Mouse (Mus musculus) natural killer cell, adult 2 months (primary cell): Measurements from ENCODE around the gene Cbx7.
"Not testable (repeated sequence)": the region's sequence is repeated elsewhere in the genome, so short reads cannot be mapped to it uniquely, and the experiment has no call there.

Source experiments
- DNase-seq, 2 experiments: peaks; one replicate each; pipeline ENCODE4 v3.0.0; 2022; ENCODE audit warnings: low spot score in 2 of 2

The Cbx7 gene

DNA sequence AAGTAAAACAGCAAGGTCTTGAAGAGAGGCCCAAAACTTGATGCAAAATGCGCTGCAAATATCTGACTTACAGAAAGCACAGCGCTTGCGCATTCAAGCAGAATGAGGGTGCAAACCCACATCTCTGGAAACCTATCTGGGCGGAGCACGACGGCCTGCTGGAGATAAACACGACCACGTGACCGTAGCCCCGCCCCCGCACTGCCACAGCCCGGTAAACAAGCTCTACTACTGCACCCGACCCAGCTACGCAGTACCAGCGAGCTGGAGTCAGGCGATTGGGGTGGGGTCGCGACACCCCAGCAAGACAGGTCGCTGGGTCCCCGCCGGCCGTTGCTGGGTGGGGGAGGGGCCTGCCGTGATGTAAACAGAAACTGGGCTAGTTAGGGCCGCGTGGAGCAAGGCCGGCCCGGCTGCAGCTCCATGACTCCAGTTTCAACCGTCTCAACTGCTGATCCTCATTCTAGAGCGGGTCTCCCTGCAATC, 43.2 kb downstream of the Cbx7 start:
- DNase-seq, result peak; percentile 96

- no peak for DNase-seq
Measured at GRCm38 (mm10) chr15:79926856-79927416, 44.0 kb downstream of the Cbx7 start.

DNA sequence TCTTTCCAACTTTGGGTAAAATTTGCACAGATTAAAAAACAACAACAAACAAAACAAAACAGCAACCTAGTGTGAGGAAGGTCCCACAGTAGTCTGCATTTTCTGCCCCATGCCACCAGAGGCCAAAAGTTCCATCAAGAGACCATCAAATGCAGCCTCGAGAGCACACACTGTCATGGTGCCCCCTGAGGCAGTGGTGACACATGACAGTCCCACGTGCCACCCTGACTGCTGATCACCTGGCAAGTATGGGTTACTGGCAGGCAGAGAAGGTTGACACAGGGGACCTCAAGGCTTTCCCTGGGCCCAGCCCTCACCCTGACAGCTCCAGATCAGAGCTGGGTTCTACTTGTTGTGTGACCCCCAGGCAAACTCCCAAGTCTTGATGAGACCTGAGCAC, 51.1 kb downstream of the Cbx7 start:
- no peak for DNase-seq

GRCm38 (mm10) chr15:79918485-79918884, 52.4 kb downstream of the Cbx7 start:
- no peak for DNase-seq

DNA sequence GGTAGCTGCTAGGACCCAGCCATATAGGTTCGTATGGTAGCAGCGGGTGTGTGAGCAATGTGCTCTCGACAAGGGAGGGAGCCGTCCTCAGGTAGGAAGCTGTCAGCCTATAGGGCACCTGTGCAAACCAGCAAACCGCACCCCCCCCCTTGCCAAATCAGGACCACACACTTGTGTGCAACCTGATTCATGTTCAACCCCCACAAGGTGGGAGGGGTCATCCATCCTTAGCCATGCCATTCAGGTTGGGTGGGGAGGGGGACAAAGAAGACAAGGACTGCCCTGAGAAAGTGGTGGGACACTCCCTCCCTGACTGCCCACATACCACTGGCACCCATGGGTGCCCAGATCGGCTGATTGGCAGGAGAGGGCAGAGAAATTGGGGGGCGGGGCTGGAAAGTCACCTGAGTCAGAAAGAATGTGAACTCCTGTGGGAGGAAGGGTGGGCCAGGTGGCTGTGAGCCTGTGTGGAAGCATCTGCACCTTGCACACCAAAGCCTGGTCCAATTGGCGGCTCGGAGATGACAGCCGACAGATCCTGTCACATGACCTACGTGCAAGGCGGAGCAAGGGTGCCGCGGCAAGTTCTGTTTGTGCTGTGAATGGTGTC, 53.7 kb downstream of the Cbx7 start:
- no peak for DNase-seq

GRCm38 (mm10) chr15:79916150-79916549, 54.8 kb downstream of the Cbx7 start:
- DNase-seq, result no peak

GRCm38 (mm10) chr15:79914357-79914756, 56.6 kb downstream of the Cbx7 start:
- no peak for DNase-seq

DNA sequence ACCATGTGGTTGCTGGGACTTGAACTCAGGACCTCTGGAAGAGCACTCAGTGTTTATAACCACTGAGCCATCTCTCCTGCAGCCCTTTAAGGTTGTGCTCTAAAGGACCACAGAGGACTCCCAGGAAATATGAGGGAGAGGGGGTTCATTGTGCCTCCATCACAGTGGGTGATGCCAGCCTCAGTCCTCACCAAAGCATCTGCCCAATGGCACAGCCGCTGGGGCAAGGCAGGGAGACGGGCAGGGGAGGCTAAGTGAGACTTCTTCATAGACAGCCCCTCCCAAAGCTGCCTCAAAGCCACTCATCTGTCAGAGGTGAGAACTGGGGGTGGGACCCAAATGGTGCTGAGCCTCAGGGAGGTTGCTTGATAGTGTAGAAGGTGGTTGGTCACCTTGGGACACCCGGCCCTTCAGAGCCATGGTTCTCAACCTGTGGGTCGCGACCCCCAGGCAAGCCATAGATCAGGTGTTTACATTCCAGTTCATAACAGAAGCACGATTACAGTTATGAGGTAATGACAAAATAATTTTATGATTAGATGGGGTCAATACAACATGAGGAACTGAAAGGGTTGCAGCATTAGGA, 57.1 kb downstream of the Cbx7 start:
- DNase-seq, result no peak

DNA sequence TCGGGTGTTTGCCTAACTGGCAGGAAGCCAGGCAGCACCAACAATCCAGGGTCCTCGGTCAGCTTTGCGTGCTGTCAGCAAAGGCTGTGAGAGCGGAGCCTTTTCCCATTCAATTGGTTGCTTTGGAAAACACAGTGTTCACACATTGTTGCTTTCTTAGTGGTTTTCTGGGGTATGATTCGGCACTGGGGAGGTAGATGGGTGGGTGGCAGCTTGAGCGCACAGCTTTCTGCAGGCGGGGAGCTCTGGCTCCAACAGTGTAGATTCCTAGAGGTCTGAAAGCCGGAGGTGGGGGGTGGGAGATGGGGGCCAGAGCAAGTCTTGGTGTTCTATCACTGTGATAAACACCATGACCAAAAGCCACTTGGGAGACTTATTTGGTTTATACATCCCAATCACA, 59.6 kb downstream of the Cbx7 start:
- no peak for DNase-seq

- not testable (repeated sequence) for DNase-seq
Measured at GRCm38 (mm10) chr15:79910812-79911211, 60.1 kb downstream of the Cbx7 start.

GRCm38 (mm10) chr15:79909006-79909405, 61.9 kb downstream of the Cbx7 start:
- DNase-seq, result not testable (repeated sequence)

GRCm38 (mm10) chr15:79906855-79907254, 64.1 kb downstream of the Cbx7 start:
- DNase-seq, result no peak

DNA sequence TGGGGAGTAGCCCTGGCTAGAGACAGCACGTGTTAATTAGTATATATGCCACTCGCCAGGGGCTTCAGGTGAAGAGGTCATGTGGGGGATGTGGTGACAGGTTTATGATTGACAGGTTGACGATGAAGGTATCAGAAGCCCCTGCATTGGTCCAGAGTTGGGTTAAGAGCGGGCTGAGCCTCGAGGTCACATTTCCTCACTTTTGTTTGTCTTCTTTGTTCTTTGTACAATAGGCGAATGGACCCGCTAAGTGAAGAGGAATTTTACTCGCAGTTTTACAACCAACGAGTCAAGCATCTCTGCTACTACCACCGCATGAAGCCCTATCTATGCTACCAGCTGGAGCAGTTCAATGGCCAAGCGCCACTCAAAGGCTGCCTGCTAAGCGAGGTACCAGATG, 65.7 kb downstream of the Cbx7 start:
- no peak for DNase-seq

DNA sequence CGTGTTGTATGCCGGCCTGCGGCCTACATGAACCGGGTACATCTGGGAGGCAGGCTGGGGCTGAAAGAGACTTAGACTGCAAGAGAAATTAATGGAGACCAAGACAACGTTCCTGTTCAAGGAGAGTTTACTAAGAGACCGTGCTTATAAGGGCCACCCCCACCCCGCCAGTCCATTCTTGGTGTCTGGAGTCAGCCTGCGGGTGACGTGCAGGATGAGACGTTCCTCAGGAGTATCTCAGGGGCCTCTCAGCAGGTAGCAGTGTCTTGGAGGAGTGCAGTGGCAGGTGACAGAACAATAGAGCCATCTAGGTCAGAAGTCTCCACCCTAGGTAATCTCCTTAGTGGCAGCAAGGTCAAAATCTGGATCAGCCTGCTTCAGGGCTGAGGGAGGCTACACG, 66.2 kb downstream of the Cbx7 start:
- DNase-seq, result not testable (repeated sequence)

DNA sequence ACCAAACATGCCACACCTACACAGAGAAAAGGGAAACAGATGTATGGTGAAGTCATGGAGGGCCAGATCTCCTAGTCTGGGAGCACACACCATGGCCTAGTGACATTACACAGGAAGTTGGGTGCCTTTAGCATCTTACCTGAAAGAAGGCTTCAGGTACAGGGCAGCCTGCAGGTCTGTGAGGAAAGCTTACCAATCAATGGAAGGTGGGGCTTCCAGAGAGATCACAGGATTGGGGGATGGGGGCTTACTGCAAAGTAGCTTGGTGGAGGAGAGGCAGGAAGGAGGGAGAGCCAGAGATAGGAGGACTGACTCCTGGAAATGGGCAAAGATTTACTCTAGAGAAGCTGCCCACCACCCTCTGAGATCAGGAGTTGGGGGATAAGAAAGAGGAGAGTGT, 67.0 kb downstream of the Cbx7 start:
- DNase-seq, result no peak

GRCm38 (mm10) chr15:79903081-79903480, 67.8 kb downstream of the Cbx7 start:
- DNase-seq, result not testable (repeated sequence)

GRCm38 (mm10) chr15:79901399-79901798, 69.5 kb downstream of the Cbx7 start:
- no peak for DNase-seq

DNA sequence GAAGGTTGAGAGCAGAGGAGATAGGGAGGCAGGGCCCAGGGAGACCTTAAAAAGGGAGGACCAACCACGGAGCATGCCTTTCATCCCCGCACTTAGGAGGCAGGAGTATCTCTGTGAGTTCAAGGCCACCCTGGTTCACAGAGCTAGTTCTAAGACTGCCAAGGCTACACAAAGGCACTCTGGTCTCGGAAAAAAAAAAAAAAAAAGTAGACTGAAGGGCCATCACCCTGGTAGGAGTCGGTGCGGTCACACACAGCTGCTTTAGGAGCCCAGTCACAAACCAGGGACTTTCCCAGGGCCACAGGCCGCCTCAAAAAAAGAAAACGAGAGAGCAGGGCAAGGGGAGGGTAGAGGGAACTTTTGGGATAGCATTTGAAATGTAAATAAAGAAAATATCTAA, 70.2 kb downstream of the Cbx7 start:
- DNase-seq, result peak; percentile 73 to 80

- peak; percentile 63 to 82 for DNase-seq
Measured at GRCm38 (mm10) chr15:79899828-79900510, 71.0 kb downstream of the Cbx7 start.

DNA sequence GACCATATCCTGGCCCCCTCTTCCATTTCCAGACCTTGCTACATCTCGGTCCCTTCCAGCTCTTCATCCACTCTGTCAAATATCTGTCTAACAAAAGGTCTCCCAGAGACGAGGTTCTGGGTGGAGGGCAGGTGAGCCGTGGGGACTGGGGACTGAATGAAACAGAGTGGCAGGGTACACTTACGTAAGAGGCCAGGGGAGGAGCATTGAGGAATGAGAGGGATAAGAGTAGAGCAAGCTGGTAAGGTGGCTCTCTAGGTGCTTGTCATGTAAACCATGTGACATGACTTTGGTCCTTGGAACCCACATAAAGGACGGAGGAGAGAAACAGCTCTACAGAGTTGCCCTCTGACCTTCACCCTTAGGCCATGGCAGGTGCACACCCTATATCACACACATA, 71.9 kb downstream of the Cbx7 start:
- DNase-seq, result no peak

GRCm38 (mm10) chr15:79896080-79896725, 74.7 kb downstream of the Cbx7 start:
- no peak for DNase-seq
